Mouse (Mus musculus): ENCODE results near the gene Emp2. TPM values are rescaled to one million over a fixed set of nuclear protein-coding genes. Genes with fewer than 3 reads are reported as not detected.
"Not testable (repeated sequence)": the region's sequence is repeated elsewhere in the genome, so short reads cannot be mapped to it uniquely, and the experiment has no call there.

The Emp2 gene
- polyA plus RNA-seq, 1 experiment from 2014 or later = 38.6 TPM

DNA sequence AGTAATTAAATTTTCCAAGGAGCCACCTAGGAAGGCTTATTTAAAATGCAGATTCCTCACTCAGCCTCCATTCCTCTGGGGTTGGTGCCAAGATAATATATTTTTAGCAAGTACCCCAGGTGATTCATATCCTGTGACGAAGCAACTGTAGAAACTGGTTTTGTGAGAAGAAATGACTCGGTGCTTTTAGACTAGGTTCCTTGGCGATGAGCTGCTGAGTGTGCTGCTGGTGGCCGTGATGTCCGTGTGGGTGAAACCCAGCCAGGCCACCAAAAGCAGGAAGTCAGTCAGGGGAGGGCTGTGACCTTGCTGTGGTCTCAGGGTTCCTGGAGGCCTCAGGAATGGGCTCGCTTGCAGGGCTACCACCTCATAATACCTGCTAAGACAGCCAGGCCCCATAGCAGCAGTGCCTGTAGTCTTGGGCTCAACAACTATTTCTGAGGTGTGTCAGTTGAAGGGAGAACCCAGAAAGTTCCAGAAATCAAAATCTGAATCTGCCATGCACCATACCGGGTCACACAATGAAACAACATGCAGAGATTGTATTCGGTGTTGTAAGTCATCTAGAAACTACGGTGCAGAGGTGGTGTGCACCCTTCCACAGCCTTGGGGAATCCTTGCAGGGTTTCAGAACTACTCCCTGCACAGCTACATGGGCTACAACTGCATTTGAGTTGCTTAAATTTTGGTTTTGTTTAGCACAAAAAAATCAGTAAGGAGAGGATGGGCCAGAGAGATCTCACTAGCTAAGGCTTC is 27.1 kb downstream of the Emp2 start:
- no peak overlapping the region for H3K4me3 ChIP-seq (ENCODE audit: low read depth, low read length)
- no peaks in the 10 kb centered on the region for H3K27me3 ChIP-seq (replicated peaks; ENCODE audit: control insufficient read depth, insufficient read depth, low read length)
- no peaks in the 10 kb centered on the region; the same call in 1 of the 2 replicates for H3K36me3 ChIP-seq (ENCODE audit: control insufficient read depth, insufficient read depth, low read length)
- ATAC-seq (ENCODE audit: low read depth) = no peak
- H3K4me2 ChIP-seq (ENCODE audit: low read depth, low read length) = no peak overlapping the region
- H3K4me1 ChIP-seq (ENCODE audit: control insufficient read depth, insufficient read depth, low read length) = no peaks in the 10 kb centered on the region
- H3K27ac ChIP-seq (replicated peaks; ENCODE audit: low read depth, low read length) = no peak overlapping the region
- peak; percentile 23 for DNase-seq (ENCODE audit: low spot score)
- no peaks in the 10 kb centered on the region for H3K9me3 ChIP-seq (ENCODE audit: control insufficient read depth, low read length)
- 74% methylated on average over 9 of the region's 9 CpGs for WGBS
- H3K9ac ChIP-seq (ENCODE audit: low read depth, low read length) = no peak overlapping the region

DNA sequence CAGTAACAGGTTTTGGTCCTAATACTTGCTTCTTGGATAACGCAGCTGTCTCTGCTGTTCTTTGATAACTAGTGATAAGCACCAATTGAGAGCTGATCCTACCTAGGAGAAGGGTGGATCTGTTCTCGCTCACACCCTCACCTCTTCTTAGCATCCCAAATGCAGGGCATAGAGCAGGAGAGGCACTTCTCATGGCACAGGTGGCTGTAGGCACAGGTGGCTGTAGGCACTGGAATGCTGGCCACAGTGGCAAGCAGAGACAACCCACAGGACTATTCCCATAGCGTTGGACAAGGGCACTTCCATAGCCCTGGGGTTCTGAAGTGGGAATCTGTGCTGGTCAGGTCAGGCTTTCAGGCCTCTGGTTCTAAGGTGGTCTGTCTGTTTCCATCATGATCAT is 31.9 kb downstream of the Emp2 start:
- H3K27ac ChIP-seq (replicated peaks; ENCODE audit: low read depth, low read length) = no peak overlapping the region
- no peaks in the 10 kb centered on the region; the same call in 1 of the 2 replicates for H3K36me3 ChIP-seq (ENCODE audit: control insufficient read depth, insufficient read depth, low read length)
- no peaks in the 10 kb centered on the region for H3K4me1 ChIP-seq (ENCODE audit: control insufficient read depth, insufficient read depth, low read length)
- no peak for DNase-seq (ENCODE audit: low spot score)
- no peak overlapping the region for H3K4me3 ChIP-seq (ENCODE audit: low read depth, low read length)
- ATAC-seq (ENCODE audit: low read depth) = no peak
- no peak overlapping the region for H3K4me2 ChIP-seq (ENCODE audit: low read depth, low read length)
- 79% methylated on average over 3 of the region's 3 CpGs for WGBS
- no peaks in the 10 kb centered on the region for H3K27me3 ChIP-seq (replicated peaks; ENCODE audit: control insufficient read depth, insufficient read depth, low read length)
- no peak overlapping the region for H3K9ac ChIP-seq (ENCODE audit: low read depth, low read length)
- H3K9me3 ChIP-seq (ENCODE audit: control insufficient read depth, low read length) = no peaks in the 10 kb centered on the region

DNA sequence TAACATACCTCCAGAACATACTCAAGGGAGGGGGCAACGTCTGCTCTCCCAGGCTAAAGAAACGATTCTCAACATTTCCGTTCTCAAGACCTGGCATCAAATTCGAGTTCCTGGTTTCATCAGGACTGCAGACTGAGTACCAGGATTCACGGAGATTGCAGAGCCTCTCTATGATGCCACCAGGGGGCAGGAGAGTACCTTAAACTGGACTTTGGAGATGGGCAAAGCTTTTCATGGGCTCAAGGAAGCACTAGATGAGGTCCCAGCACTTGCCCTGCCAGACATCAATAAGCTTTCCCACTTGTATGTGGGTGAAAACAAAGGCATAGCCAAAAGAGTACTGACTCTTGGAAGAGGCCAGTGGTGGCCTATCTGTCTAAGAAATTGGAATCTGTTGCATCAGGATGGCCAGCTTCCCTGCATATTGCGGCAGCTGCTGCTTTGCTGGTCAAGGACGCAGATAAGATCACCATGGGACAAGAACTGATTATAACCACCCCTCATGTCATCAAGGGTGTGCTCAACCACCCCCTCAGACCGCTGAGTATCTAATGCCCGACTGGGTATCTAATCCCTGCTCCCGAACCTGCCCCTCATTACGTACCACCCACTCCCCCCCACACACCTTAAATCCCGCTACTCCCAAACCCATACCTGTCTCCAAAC is 33.3 kb downstream of the Emp2 start:
- Histone ChIP-seq H3K4me2 (ENCODE audit: low read depth, low read length) (no peak overlapping the region), H3K27me3 (replicated peaks; ENCODE audit: control insufficient read depth, insufficient read depth, low read length) (no peaks in the 10 kb centered on the region), H3K4me1 (ENCODE audit: control insufficient read depth, insufficient read depth, low read length) (no peaks in the 10 kb centered on the region), H3K9me3 (ENCODE audit: control insufficient read depth, low read length) (no peaks in the 10 kb centered on the region), H3K27ac (replicated peaks; ENCODE audit: low read depth, low read length) (no peak overlapping the region), H3K9ac (ENCODE audit: low read depth, low read length) (no peak overlapping the region), H3K4me3 (ENCODE audit: low read depth, low read length) (no peak overlapping the region), H3K36me3 (ENCODE audit: control insufficient read depth, insufficient read depth, low read length) (no peaks in the 10 kb centered on the region; the same call in 1 of the 2 replicates)
- DNase-seq (ENCODE audit: low spot score) (peak; percentile 86), ATAC-seq (ENCODE audit: low read depth) (no peak)
- WGBS = 54% methylated on average over 12 of the region's 12 CpGs

DNA sequence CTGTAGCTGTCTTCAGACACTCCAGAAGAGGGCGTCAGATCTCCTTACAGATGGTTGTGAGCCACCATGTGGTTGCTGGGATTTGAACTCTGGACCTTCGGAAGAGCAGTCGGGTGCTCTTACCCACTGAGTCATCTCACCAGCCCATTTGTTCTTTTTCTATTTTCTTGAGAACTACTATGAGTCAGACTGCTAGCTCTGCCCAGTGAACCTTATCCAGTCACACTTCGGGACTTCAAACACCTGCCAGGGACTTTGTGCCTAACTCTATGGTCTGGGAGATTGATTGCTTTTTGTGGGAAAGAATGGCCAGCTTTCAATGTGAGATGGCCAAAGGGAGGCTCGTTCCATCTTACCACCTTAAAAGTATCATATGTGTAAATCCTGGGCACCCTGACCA is 37.0 kb downstream of the Emp2 start:
- ATAC-seq (ENCODE audit: low read depth); H3K4me1 ChIP-seq (ENCODE audit: control insufficient read depth, insufficient read depth, low read length); H3K9ac ChIP-seq (ENCODE audit: low read depth, low read length); H3K27ac ChIP-seq (replicated peaks; ENCODE audit: low read depth, low read length); H3K27me3 ChIP-seq (replicated peaks; ENCODE audit: control insufficient read depth, insufficient read depth, low read length); H3K36me3 ChIP-seq (ENCODE audit: control insufficient read depth, insufficient read depth, low read length); DNase-seq (ENCODE audit: low spot score); H3K4me2 ChIP-seq (ENCODE audit: low read depth, low read length); H3K9me3 ChIP-seq (ENCODE audit: control insufficient read depth, low read length); H3K4me3 ChIP-seq (ENCODE audit: low read depth, low read length): not testable (repeated sequence)
- WGBS = 92% methylated on average over 4 of the region's 5 CpGs

DNA sequence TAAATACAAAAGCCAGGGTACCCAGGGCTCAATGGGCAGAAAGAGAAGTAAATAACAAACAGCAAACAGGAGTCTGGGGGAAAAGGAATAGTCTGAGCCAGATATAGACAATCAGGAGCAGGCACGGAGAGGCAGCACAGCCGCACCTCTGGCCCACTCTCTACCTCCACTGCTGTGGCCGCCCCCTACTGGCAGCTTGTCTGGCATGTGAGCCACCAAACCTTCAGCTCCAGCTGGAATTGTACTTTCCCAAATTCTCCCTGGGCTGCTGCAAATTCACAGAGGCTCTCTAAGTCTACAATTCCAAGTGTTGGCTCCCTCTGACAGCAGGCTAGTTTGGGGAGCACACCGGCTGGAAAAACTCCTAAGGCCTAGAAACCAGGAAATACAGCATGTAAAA is 39.3 kb downstream of the Emp2 start:
- no peak overlapping the region for H3K27ac ChIP-seq (replicated peaks; ENCODE audit: low read depth, low read length)
- no peak overlapping the region for H3K9ac ChIP-seq (ENCODE audit: low read depth, low read length)
- no peak overlapping the region for H3K4me3 ChIP-seq (ENCODE audit: low read depth, low read length)
- H3K4me1 ChIP-seq (ENCODE audit: control insufficient read depth, insufficient read depth, low read length) = no peaks in the 10 kb centered on the region
- peaks cover 7% of the 10 kb centered on the region; the same call in 1 of the 2 replicates for H3K9me3 ChIP-seq (ENCODE audit: control insufficient read depth, low read length)
- H3K36me3 ChIP-seq (ENCODE audit: control insufficient read depth, insufficient read depth, low read length) = no peaks in the 10 kb centered on the region
- no peaks in the 10 kb centered on the region for H3K27me3 ChIP-seq (replicated peaks; ENCODE audit: control insufficient read depth, insufficient read depth, low read length)
- 75% methylated on average over 4 of the region's 4 CpGs for WGBS
- H3K4me2 ChIP-seq (ENCODE audit: low read depth, low read length) = no peak overlapping the region
- ATAC-seq (ENCODE audit: low read depth) (no peak), DNase-seq (ENCODE audit: low spot score) (no peak)

DNA sequence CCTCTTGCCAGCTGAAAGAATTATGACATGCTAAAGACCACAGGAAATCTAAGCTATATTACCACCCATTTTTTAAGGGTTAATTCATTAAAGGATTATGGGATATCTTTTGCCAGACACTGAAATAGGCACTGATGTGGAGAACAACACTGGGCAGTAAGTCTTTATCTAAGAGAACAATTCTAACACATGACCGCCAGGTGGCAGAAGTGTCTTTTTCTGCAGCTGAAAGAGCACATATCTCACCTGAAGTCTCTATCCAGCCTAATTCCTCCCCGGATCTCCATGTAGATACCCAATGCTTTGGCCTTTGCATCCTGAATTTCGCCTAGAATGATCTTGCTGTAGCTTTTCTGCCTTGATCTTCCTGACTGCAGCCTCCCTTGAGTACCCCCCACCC is 41.5 kb downstream of the Emp2 start:
- H3K27ac ChIP-seq (replicated peaks; ENCODE audit: low read depth, low read length) = no peak overlapping the region
- DNase-seq (ENCODE audit: low spot score) = peak; percentile 65
- no peaks in the 10 kb centered on the region for H3K4me1 ChIP-seq (ENCODE audit: control insufficient read depth, insufficient read depth, low read length)
- no peak overlapping the region for H3K4me2 ChIP-seq (ENCODE audit: low read depth, low read length)
- H3K4me3 ChIP-seq (ENCODE audit: low read depth, low read length) = no peak overlapping the region
- no peak for ATAC-seq (ENCODE audit: low read depth)
- H3K9ac ChIP-seq (ENCODE audit: low read depth, low read length) = no peak overlapping the region
- no peaks in the 10 kb centered on the region for H3K27me3 ChIP-seq (replicated peaks; ENCODE audit: control insufficient read depth, insufficient read depth, low read length)
- 28% methylated on average over 3 of the region's 3 CpGs for WGBS
- no peaks in the 10 kb centered on the region for H3K36me3 ChIP-seq (ENCODE audit: control insufficient read depth, insufficient read depth, low read length)
- peaks cover 7% of the 10 kb centered on the region; the same call in 1 of the 2 replicates for H3K9me3 ChIP-seq (ENCODE audit: control insufficient read depth, low read length)

DNA sequence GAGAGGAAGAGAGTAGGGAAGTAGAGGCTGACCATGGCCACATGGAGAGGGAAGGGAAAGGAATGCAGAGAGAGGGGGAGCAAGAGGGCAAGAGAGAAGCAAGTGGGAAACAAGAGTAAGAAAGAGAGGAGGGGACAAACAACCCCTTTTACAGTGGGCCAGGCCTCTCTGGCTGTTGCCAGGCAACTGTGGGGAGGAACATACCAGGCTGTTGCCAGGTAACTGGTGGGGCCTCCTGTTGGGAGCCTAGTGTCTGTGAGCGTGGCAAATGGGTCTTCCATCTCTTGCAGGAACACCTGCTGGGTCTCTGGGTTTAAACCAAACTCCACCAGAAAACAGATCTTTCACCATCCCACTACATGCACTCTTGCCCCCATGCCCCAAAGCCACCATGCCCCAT is 59.8 kb downstream of the Emp2 start:
- no peak for DNase-seq (ENCODE audit: low spot score)
- no peak overlapping the region for H3K4me3 ChIP-seq (ENCODE audit: low read depth, low read length)
- H3K4me1 ChIP-seq (ENCODE audit: control insufficient read depth, insufficient read depth, low read length) = no peaks in the 10 kb centered on the region
- no peak for ATAC-seq (ENCODE audit: low read depth)
- H3K4me2 ChIP-seq (ENCODE audit: low read depth, low read length) = no peak overlapping the region
- H3K27ac ChIP-seq (replicated peaks; ENCODE audit: low read depth, low read length) = no peak overlapping the region
- no CpG with 5 or more reads among the region's 1 CpGs for WGBS
- H3K27me3 ChIP-seq (replicated peaks; ENCODE audit: control insufficient read depth, insufficient read depth, low read length) = no peaks in the 10 kb centered on the region
- H3K9me3 ChIP-seq (ENCODE audit: control insufficient read depth, low read length) = no peaks in the 10 kb centered on the region
- no peak overlapping the region for H3K9ac ChIP-seq (ENCODE audit: low read depth, low read length)
- no peaks in the 10 kb centered on the region for H3K36me3 ChIP-seq (ENCODE audit: control insufficient read depth, insufficient read depth, low read length)

DNA sequence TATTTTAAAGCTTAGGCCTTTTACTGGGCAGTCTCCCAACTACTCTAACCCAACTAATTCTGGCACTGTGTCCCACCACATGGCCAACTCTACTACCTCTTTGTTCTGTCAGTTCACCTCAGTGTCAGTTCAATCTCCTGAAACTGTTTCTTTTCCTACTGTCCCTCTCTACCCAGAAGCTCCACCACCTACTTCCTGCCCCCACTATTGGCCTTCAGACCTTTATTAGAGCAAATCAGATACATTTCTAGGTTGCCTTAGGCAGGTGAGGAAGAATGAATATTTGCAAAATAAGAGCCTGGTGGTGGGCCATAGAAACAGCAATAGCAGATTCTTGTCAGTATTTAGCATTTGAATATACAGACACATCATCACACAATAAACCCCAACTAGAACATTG is 77.2 kb downstream of the Emp2 start:
- Histone ChIP-seq H3K4me2 (ENCODE audit: low read depth, low read length) (no peak overlapping the region), H3K4me1 (ENCODE audit: control insufficient read depth, insufficient read depth, low read length) (no peaks in the 10 kb centered on the region), H3K9ac (ENCODE audit: low read depth, low read length) (no peak overlapping the region), H3K4me3 (ENCODE audit: low read depth, low read length) (no peak overlapping the region), H3K27me3 (replicated peaks; ENCODE audit: control insufficient read depth, insufficient read depth, low read length) (no peaks in the 10 kb centered on the region), H3K36me3 (ENCODE audit: control insufficient read depth, insufficient read depth, low read length) (no peaks in the 10 kb centered on the region), H3K27ac (replicated peaks; ENCODE audit: low read depth, low read length) (no peak overlapping the region), H3K9me3 (ENCODE audit: control insufficient read depth, low read length) (no peaks in the 10 kb centered on the region)
- ATAC-seq (ENCODE audit: low read depth) (no peak), DNase-seq (ENCODE audit: low spot score) (no peak)

All from embryonic facial prominence, embryonic 14.5 days (tissue).